Mouse (Mus musculus) intestine, embryonic 16.5 days (tissue): ENCODE results near the gene Olfr1054. TPM values are rescaled to one million over a fixed set of nuclear protein-coding genes. Genes with fewer than 3 reads are reported as not detected.
"Not testable (repeated sequence)": the region's sequence is repeated elsewhere in the genome, so short reads cannot be mapped to it uniquely, and the experiment has no call there.

Experiments used
- ATAC-seq: fragments of 200-750 bp; cut with Nextera tagmentation; 2 replicates; pipeline ENCODE4 v1.8.0; 2017; ENCODE audit warnings: moderate TSS enrichment, moderate library complexity
- H3K27ac ChIP-seq: fragments of 300-500 bp; sonication (generic); 2 replicates; pipeline ENCODE4 v1.5.1; 2014; ENCODE audit warnings: mild to moderate bottlenecking, low read length
- H3K27me3 ChIP-seq: fragments of 300-500 bp; sonication (generic); replicated peaks from 2 replicates; pipeline ENCODE4 v1.6.1; 2014; ENCODE audit warnings: low read length, control low read depth, mixed read lengths; ENCODE audit not compliant: control insufficient read depth, insufficient read depth
- H3K36me3 ChIP-seq: fragments of 300-500 bp; sonication (generic); 2 replicates; pipeline ENCODE4 v1.6.1; 2014; ENCODE audit warnings: low read length, control low read depth; ENCODE audit not compliant: control insufficient read depth, insufficient read depth
- H3K4me1 ChIP-seq: fragments of 300-500 bp; sonication (generic); 2 replicates; pipeline ENCODE4 v1.6.1; 2014; ENCODE audit warnings: low read length, control low read depth, mixed read lengths; ENCODE audit not compliant: control insufficient read depth, insufficient read depth
- H3K4me2 ChIP-seq: fragments of 300-500 bp; sonication (generic); 2 replicates; pipeline ENCODE4 v1.6.1; 2014; ENCODE audit warnings: low read depth, low read length, control low read depth
- H3K4me3 ChIP-seq: fragments of 300-500 bp; sonication (generic); 2 replicates; pipeline ENCODE4 v1.5.1; 2014; ENCODE audit warnings: mild to moderate bottlenecking, low read length
- H3K9ac ChIP-seq: fragments of 300-500 bp; sonication (generic); 2 replicates; pipeline ENCODE4 v1.6.1; 2014; ENCODE audit warnings: low read depth, low read length
- H3K9me3 ChIP-seq: fragments of 300-500 bp; sonication (generic); 2 replicates; pipeline ENCODE4 v1.6.1; 2016; ENCODE audit warnings: low read length, control low read depth; ENCODE audit not compliant: control insufficient read depth
- WGBS: fragments of 180-500 bp; shearing (Covaris S2); extraction: QIAGEN DNeasy Blood & Tissue Kit; methylation state at CpG from one replicate; pipeline ENCODE4 v1.1.7; 2014; 5-methylcytosine and 5-hydroxymethylcytosine counted together
- polyA plus RNA-seq: library from polyadenylated mRNA; unstranded; fragments of >200 nt; fragmentation: Nextera tagmentation; extraction: Ambion mirVana; gene quantifications from 2 replicates; pipeline ENCODE4 v1.2.1, GENCODE M21; 2015

The Olfr1054 gene
- not detected in 2 replicates for polyA plus RNA-seq

DNA sequence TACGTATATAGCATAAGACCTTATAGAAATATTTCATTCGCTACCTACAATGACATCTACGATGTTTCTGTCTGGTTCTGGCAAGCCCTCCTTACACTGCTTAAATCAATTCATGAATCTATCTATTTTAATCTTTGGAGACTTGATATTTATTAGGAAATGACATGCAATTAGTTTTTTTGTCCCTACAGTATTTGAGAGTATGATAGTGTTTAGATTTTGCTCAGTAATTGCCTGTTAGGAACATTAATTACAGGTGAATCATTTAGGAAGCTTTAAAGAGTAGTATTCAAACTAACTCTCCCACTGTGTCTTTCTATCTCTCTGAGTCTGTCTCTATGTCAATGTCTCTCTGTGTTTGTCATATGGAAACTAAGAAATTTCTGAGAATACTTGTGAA, at the start of gene Olfr1054:
Olfr1054 (minus strand) TSS at position 101 of the 400 bp plus-strand sequence.
- no peaks in the 10 kb centered on the region for H3K4me1 ChIP-seq
- 79% methylated on average over 3 of the region's 3 CpGs for WGBS
- no peak within 1 kb of the TSS for H3K4me3 ChIP-seq
- ATAC-seq, result no peak
- H3K4me2 ChIP-seq, result no peak within 1 kb of the TSS
- H3K27ac ChIP-seq, result no peak within 1 kb of the TSS
- H3K27me3 ChIP-seq, result no peaks in the 10 kb centered on the region
- H3K36me3 ChIP-seq, result no peaks in the 10 kb centered on the region
- no peaks in the 10 kb centered on the region for H3K9me3 ChIP-seq
- no peak within 1 kb of the TSS for H3K9ac ChIP-seq

DNA sequence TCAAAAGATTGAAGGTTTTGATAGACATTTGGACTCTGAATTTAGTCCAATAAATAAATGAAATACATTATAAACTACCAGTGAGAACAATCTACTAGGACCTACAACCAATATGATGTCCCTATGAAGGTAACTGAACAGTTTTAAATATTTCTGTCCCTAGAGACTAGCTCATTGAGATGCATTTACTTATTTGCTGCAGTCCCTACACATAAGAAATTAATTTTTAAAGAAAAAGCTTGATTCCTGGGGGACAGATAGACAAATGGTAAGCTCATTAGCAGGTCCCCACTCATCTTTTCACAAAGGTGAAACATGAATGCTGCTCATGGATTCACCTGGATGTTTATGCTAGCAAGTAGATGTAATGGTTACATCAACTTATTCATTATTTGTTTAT, 43.1 kb upstream of the Olfr1054 start, which contains the start of gene Olfr1057:
Olfr1057 (minus strand) TSS at position 101 of the 400 bp plus-strand sequence.
- no peak within 1 kb of the TSS for H3K27ac ChIP-seq
- no peaks in the 10 kb centered on the region for H3K27me3 ChIP-seq
- ATAC-seq, result no peak
- no peak within 1 kb of the TSS for H3K4me3 ChIP-seq
- H3K9ac ChIP-seq, result no peak within 1 kb of the TSS
- no peaks in the 10 kb centered on the region for H3K4me1 ChIP-seq
- H3K36me3 ChIP-seq, result no peaks in the 10 kb centered on the region
- H3K9me3 ChIP-seq, result no peaks in the 10 kb centered on the region
- no peak within 1 kb of the TSS for H3K4me2 ChIP-seq

GRCm38 (mm10) chr2:86366342-86366741, 31.1 kb upstream of the Olfr1054 start:
- H3K9me3 ChIP-seq, H3K27me3 ChIP-seq, H3K4me3 ChIP-seq, ATAC-seq, H3K4me1 ChIP-seq, H3K36me3 ChIP-seq, H3K9ac ChIP-seq, H3K27ac ChIP-seq, H3K4me2 ChIP-seq: not testable (repeated sequence)
- WGBS, result 83% methylated on average over 1 of the region's 6 CpGs

DNA sequence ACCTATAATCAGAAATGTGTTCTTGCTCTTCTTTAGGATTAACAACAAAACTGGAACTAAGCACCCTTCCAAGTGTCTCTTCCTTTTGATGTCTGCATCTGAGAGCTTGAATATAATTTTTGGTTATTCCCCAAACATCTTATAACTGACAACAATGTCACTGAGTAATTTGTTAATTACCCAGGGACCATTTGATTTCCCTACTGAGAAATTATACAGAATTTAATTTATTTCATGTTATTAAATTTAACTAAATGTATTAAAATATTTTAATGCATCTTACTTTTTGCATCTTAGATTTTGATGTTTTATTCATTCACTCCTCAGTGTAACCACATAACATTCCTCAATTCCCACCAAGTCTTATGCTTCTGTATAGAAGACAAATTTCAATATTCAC, 27.1 kb upstream of the Olfr1054 start, which contains the start of gene Olfr1056:
Olfr1056 (minus strand) TSS at position 101 of the 400 bp plus-strand sequence.
- Histone ChIP-seq H3K36me3 (no peaks in the 10 kb centered on the region), H3K27ac (no peak within 1 kb of the TSS), H3K4me3 (no peak within 1 kb of the TSS), H3K9me3 (no peaks in the 10 kb centered on the region), H3K4me2 (no peak within 1 kb of the TSS), H3K9ac (no peak within 1 kb of the TSS), H3K4me1 (no peaks in the 10 kb centered on the region), H3K27me3 (no peaks in the 10 kb centered on the region)
- ATAC-seq, result no peak

DNA sequence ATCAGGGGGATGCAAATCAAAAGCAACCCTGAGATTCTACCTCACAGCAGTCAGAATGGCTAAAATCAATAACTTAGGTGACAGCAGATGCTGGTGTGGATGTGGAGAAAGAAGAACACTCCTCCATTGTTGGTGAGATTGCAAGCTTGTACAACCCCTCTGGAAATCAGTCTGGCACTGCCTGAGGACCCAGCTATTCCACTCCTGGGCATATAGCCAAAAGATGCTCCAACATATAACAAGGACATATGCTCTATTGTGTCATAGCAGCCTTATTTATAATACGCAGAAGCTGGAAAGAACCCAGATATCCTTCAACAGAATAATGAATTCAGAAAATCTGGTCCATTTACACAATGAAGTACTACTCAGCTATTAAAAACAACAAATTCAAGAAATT, 16.5 kb upstream of the Olfr1054 start:
- H3K9ac ChIP-seq, H3K36me3 ChIP-seq, H3K4me2 ChIP-seq, H3K27ac ChIP-seq, H3K4me1 ChIP-seq, H3K27me3 ChIP-seq, ATAC-seq, H3K4me3 ChIP-seq, H3K9me3 ChIP-seq: not testable (repeated sequence)
- WGBS, result 69% methylated on average over 1 of the region's 1 CpGs

GRCm38 (mm10) chr2:86350184-86350583, 15.0 kb upstream of the Olfr1054 start, which contains the start of gene Olfr1055:
Olfr1055 (minus strand) TSS chr2:86350284.
- WGBS, result 87% methylated on average over 5 of the region's 5 CpGs
- no peak for ATAC-seq
- H3K27me3 ChIP-seq, result no peaks in the 10 kb centered on the region

GRCm38 (mm10) chr2:86315184-86315583, 20.0 kb downstream of the Olfr1054 start, which contains the start of gene Olfr1053:
Olfr1053 (minus strand) TSS chr2:86315284.
- Histone ChIP-seq H3K27ac (no peak within 1 kb of the TSS), H3K27me3 (no peaks in the 10 kb centered on the region), H3K4me3 (no peak within 1 kb of the TSS), H3K36me3 (no peaks in the 10 kb centered on the region), H3K4me2 (no peak within 1 kb of the TSS), H3K9me3 (no peaks in the 10 kb centered on the region), H3K9ac (no peak within 1 kb of the TSS), H3K4me1 (no peaks in the 10 kb centered on the region)
- ATAC-seq, result no peak
- WGBS, result 65% methylated on average over 3 of the region's 3 CpGs

More at GRCm38 (mm10) chr2:86350184-86350583, 15.0 kb upstream of the Olfr1054 start, which contains the start of gene Olfr1055:
- H3K36me3 ChIP-seq, result no peaks in the 10 kb centered on the region
- H3K4me3 ChIP-seq, result no peak within 1 kb of the TSS
- H3K9ac ChIP-seq, result no peak within 1 kb of the TSS
- no peaks in the 10 kb centered on the region for H3K4me1 ChIP-seq
- no peak within 1 kb of the TSS for H3K4me2 ChIP-seq
- no peaks in the 10 kb centered on the region for H3K9me3 ChIP-seq
- no peak within 1 kb of the TSS for H3K27ac ChIP-seq

DNA sequence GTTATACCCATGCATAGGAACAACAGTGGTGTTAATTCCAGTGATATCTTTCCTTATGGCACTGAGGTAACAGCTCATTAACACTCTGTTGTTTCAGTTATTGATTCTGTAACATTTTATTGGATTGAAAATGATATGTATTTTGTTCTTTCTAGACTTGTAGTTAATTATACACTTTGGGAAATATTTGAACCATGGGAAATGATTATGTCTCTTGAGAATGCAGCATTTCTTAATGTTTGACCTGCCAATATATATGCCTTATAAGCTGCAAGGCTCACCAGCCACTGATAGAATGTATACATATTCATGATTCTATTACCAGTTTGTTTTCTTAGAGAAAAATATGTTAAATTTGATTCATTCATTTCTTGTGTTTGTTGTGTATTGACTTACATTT, 43.1 kb downstream of the Olfr1054 start, which contains the start of gene Olfr1052:
Olfr1052 (plus strand) TSS at position 301 of the 400 bp plus-strand sequence.
- Histone ChIP-seq H3K36me3 (no peaks in the 10 kb centered on the region), H3K4me2 (no peak within 1 kb of the TSS), H3K4me3 (no peak within 1 kb of the TSS), H3K27me3 (no peaks in the 10 kb centered on the region), H3K9me3 (no peaks in the 10 kb centered on the region), H3K27ac (no peak within 1 kb of the TSS), H3K4me1 (no peaks in the 10 kb centered on the region), H3K9ac (no peak within 1 kb of the TSS)
- ATAC-seq, result no peak
